Mouse (Mus musculus) erythroblast, embryonic 14.5 days (primary cell): Measurements from ENCODE around the gene Slc9a3r1. TPM values are rescaled to one million over a fixed set of nuclear protein-coding genes. Genes with fewer than 3 reads are reported as not detected.

Experiments
- H3K27me3 ChIP-seq: 2 replicates; pipeline ENCODE4 v1.6.1; 2012; ENCODE audit warnings: inconsistent platforms; ENCODE audit not compliant: control insufficient read depth
- H3K36me3 ChIP-seq: 2 replicates; pipeline ENCODE4 v1.6.1; 2012; ENCODE audit warnings: mild to moderate bottlenecking, inconsistent platforms; ENCODE audit not compliant: control insufficient read depth
- H3K4me1 ChIP-seq: 2 replicates; pipeline ENCODE4 v1.6.1; 2012; ENCODE audit warnings: inconsistent platforms; ENCODE audit not compliant: control insufficient read depth
- H3K4me3 ChIP-seq: replicated peaks from 2 replicates; pipeline ENCODE3; 2012; ENCODE audit warnings: moderate library complexity, mild to moderate bottlenecking, inconsistent platforms
- H3K9me3 ChIP-seq: 2 replicates; pipeline ENCODE4 v1.6.1; 2012; ENCODE audit warnings: low read length, inconsistent platforms, mixed read lengths; ENCODE audit not compliant: control insufficient read depth
- GATA1 ChIP-seq: IDR thresholded peaks from 2 replicates; pipeline ENCODE4 v1.6.1; 2012; ENCODE audit warnings: low read length, inconsistent platforms, mixed read lengths
- TAL1 ChIP-seq: IDR thresholded peaks from 3 replicates; pipeline ENCODE4 v1.6.1; 2012; ENCODE audit warnings: low read length, inconsistent platforms, mixed read lengths
- polyA plus RNA-seq: library from polyadenylated mRNA; stranded (reverse); fragments of >175 nt; gene quantifications from 2 replicates; pipeline ENCODE4 v1.2.3, GENCODE M21; 2012

Slc9a3r1 gene
- polyA plus RNA-seq, 1 experiment = 2.1 TPM

- TF ChIP-seq GATA1 (no peak), TAL1 (no peak)
- Histone ChIP-seq H3K4me3 (no peak overlapping the region), H3K9me3 (no peaks in the 10 kb centered on the region), H3K36me3 (peaks cover 7% of the 10 kb centered on the region; the same call in 1 of the 2 replicates), H3K4me1 (peaks cover 8% of the 10 kb centered on the region), H3K27me3 (no peaks in the 10 kb centered on the region)
Observed at GRCm38 (mm10) chr11:115172825-115173287, 9.7 kb downstream of the Slc9a3r1 start.

DNA sequence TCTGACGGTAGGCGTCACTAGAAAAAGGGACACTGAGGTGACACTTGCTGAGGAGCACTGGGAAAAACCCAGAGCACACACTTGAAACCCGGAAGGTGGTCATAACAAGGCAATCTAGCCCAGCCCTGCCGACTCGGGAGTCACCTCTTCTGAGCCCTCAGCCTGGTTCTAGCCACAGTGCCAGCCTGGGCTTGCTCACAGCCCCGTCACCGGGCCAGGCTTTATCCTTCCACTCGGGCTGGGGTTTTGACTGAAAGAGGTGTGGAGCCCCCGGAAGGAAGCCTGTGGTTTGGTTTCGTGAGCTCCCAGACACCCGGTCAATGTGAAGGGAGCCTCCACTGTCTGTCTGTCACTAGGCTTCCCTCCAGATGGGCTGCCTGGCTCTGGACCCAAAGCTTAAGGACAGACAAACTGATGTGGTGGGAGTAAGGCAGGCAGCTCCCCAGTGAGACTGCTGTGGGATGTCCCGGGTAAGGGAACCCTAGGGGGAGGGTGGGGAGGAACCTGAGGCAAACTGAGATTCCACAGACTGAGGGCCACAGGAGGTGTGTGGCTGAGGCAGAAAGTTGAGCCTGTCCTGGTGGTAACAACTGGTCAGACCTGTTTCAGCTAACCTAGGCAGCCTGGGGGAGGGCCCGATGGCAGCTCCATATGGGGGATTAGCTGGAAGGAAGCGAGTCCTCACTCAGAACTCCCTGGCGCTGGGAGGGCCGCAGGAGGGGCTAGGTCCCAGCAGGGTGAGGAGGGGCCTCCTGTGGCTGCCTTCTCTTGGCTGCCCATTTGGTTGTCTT lies 10.6 kb downstream of the Slc9a3r1 start:
- H3K4me3 ChIP-seq = no peak overlapping the region
- no peak for TF ChIP-seq GATA1
- no peak for TF ChIP-seq TAL1
- no peaks in the 10 kb centered on the region for H3K27me3 ChIP-seq
- no peaks in the 10 kb centered on the region for H3K9me3 ChIP-seq
- H3K4me1 ChIP-seq = peaks cover 8% of the 10 kb centered on the region
- H3K36me3 ChIP-seq = peaks cover 5% of the 10 kb centered on the region; the same call in 1 of the 2 replicates

GRCm38 (mm10) chr11:115176399-115177190 lies 13.5 kb downstream of the Slc9a3r1 start:
- Histone ChIP-seq H3K4me1 (peaks cover 8% of the 10 kb centered on the region), H3K27me3 (no peaks in the 10 kb centered on the region), H3K36me3 (peaks cover 19% of the 10 kb centered on the region; the same call in 1 of the 2 replicates), H3K9me3 (no peaks in the 10 kb centered on the region), H3K4me3 (no peak overlapping the region)
- TF ChIP-seq GATA1 (no peak), TAL1 (no peak)

- Histone ChIP-seq H3K4me1 (peaks cover 8% of the 10 kb centered on the region), H3K9me3 (no peaks in the 10 kb centered on the region), H3K27me3 (no peaks in the 10 kb centered on the region), H3K4me3 (no peak overlapping the region), H3K36me3 (peaks cover 25% of the 10 kb centered on the region)
- TF ChIP-seq TAL1 (no peak), GATA1 (no peak)
Observed at GRCm38 (mm10) chr11:115177559-115178195, 14.5 kb downstream of the Slc9a3r1 start.

DNA sequence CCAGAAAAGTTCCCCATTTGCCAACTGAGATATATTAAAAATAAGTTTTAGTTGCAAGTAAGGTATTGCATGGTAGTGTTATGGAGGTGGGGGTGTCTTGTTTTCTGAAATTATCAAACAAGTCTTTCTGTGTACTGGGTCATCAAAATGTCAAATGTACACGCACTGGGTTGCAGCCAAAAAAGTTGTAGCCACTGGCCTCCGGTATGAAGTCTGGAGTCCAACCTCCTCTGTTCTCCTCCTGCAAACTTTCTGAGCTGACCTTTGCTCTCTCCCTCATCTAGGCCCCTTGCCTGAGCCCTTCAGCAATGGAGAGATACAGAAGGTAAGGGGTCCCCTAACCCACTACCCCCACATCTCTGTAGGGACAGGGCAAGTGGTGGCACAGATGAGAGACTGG lies 15.6 kb downstream of the Slc9a3r1 start:
- H3K27me3 ChIP-seq = no peaks in the 10 kb centered on the region
- TF ChIP-seq GATA1 (no peak), TAL1 (no peak)
- no peak overlapping the region for H3K4me3 ChIP-seq
- H3K4me1 ChIP-seq = peaks cover 6% of the 10 kb centered on the region
- peaks cover 30% of the 10 kb centered on the region for H3K36me3 ChIP-seq
- no peaks in the 10 kb centered on the region for H3K9me3 ChIP-seq

GRCm38 (mm10) chr11:115179191-115179590 lies 16.1 kb downstream of the Slc9a3r1 start:
- H3K9me3 ChIP-seq = no peaks in the 10 kb centered on the region
- H3K27me3 ChIP-seq = no peaks in the 10 kb centered on the region
- TF ChIP-seq TAL1 = no peak
- no peak for TF ChIP-seq GATA1
- peaks cover 6% of the 10 kb centered on the region for H3K4me1 ChIP-seq
- peaks cover 31% of the 10 kb centered on the region for H3K36me3 ChIP-seq
- H3K4me3 ChIP-seq = no peak overlapping the region

GRCm38 (mm10) chr11:115179881-115180280 lies 16.7 kb downstream of the Slc9a3r1 start:
- H3K4me1 ChIP-seq = peaks cover 9% of the 10 kb centered on the region
- H3K36me3 ChIP-seq = peaks cover 35% of the 10 kb centered on the region
- H3K9me3 ChIP-seq = no peaks in the 10 kb centered on the region
- no peak overlapping the region for H3K4me3 ChIP-seq
- no peaks in the 10 kb centered on the region for H3K27me3 ChIP-seq
- no peak for TF ChIP-seq TAL1
- no peak for TF ChIP-seq GATA1

DNA sequence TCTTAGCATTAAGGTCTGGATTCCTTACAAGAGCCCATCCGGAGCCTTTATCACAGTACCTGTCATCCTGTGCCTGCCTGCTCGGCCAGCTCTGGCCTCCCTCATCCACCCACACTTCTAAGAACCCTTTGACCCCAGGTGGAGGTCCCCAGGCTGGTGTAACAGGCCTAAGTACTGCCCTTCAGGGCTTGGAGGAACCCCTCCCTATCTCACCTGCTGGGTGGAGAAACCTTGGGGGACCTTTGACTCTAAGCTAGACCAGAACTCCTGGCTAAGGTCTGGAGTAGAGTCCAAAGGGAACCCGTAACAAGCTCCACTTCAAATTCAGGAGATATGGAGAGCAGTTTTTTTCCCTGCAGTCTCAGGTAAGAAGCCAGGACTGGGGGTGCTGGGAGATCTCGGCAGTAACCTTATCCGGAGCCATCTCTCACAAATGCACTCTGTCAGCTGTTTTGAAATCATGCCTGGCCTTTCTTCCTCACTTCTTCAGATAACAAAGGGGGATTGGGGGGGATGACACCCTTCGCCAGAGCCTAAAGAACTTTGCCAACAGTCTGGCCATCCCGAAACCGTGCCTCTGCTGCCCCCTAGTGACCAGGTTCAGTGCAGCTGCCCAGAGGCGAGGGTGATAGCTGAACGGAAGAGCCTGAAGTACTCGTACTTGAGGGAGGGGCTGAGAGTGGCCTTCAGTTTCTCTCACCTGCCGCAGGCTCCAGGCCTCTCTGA lies 18.9 kb downstream of the Slc9a3r1 start:
- TF ChIP-seq TAL1 (no peak), GATA1 (no peak)
- Histone ChIP-seq H3K27me3 (no peaks in the 10 kb centered on the region), H3K36me3 (peaks cover 30% of the 10 kb centered on the region), H3K9me3 (no peaks in the 10 kb centered on the region), H3K4me3 (no peak overlapping the region), H3K4me1 (peaks cover 21% of the 10 kb centered on the region)
